Mouse (Mus musculus): ENCODE data around the gene Faah.

Gene Faah

GRCm38 (mm10) chr4:116000671-116001070 is 17.1 kb downstream of the Faah start:
- no peak for ATAC-seq (ENCODE audit: low TSS enrichment)

GRCm38 (mm10) chr4:115996729-115997128 is 21.0 kb downstream of the Faah start:
- no peak for ATAC-seq (ENCODE audit: low TSS enrichment)

DNA sequence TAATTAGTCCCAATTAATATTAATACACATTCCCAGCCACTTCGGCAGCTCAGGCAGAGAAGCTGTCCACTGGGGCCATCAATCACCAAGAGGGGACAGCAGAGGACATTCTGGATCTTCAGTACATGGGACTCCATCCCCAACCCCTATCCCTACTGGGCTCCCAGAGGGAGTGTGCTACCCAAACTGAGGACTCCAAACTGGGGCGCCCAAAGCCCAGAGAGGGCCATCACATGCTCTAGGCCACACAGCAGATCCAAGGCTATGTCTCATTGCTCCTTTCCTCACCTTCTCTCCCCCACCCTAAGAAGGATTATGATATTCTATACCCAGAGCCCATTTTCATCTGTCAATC is 22.4 kb downstream of the Faah start:
- ATAC-seq (ENCODE audit: low TSS enrichment), result no peak

DNA sequence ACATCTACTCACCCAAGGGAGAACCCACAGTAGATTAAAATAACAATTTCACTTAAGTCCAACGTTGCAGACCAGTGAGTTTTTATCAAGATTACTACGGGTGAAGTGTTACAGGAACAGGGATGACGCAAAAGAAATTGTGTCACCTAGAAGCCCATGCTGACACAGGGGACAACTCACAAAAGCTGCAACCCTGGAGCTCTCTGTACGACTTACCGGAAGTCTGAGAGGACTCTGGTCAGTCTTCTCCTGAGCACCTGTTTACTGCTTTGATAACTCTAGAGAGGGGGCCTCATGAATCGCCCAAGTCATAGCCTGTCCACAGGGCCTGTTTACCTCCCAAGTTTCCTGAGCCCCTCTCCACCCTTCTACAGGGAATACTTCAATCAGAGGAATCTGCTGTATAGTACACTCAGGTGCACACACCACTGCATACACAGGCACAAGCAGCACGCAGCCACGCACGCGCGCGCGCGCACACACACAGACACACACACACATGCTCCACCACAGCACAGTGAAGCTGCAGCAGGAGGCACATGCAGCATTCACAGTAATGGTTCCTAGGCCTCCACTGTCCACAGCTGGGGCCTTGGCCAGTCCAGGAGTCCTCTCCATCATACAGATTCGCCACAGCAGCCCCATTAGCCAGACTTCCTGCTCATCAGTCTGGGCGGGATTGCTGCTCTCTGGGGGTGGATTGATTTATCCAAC is 22.9 kb downstream of the Faah start:
- ATAC-seq (ENCODE audit: low TSS enrichment), result no peak

- ATAC-seq (ENCODE audit: low TSS enrichment), result no peak
Measured at GRCm38 (mm10) chr4:115989382-115989781, 28.3 kb downstream of the Faah start.

DNA sequence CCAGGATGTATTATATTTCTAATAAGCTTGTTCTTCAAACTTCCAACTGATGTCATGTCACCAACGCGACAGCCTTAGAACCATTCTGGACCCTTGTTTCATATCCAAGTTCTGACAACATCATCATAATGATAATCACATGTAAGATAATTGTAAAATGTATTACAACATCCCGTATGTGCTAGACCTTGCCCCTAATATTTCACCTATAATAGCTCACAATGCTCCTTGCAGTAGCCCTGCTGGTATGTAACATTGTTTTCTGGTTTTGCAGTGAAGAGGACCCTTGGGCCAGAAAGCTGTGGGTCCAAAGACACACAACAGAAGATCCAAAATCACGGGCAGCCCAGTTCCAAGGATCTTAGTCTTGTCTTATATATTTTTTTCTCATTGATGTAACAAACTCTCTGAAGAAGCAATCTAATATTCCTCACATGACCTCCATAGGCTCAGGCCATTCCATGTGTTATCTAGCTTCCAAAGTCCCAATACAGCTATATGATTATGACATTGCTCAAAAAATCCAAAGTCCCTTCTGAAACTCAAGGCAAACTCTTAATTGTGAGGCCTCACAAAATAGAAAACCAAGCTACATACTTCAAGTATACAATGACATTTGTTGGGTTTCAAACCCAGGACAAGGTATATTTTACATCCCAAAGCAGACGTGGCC is 29.7 kb downstream of the Faah start:
- ATAC-seq (ENCODE audit: low TSS enrichment), result no peak

DNA sequence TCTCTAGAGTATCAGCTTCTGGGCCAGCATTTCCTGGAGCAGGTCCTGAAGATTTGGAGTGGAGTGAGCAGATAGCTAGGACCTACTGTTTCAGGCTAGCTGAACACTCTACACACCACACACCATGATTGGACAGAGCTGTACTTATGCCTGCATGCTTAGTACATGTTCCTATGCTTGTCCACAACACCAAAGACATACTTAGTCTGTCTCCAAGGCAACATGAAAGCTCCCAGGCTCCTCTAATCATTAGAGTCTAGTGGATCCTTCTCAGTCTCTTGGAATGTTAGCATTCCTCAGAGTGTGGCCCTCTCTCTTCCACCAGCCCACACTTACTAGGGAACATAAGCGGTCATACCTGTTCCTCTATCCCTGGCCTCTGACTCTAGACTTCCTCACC is 30.3 kb downstream of the Faah start:
- ATAC-seq (ENCODE audit: low TSS enrichment), result no peak

- ATAC-seq (ENCODE audit: low TSS enrichment), result no peak
Measured at GRCm38 (mm10) chr4:115984967-115985366, 32.8 kb downstream of the Faah start.

- peak; percentile 79 for ATAC-seq (ENCODE audit: low TSS enrichment)
Measured at GRCm38 (mm10) chr4:115984111-115984510, 33.6 kb downstream of the Faah start.

DNA sequence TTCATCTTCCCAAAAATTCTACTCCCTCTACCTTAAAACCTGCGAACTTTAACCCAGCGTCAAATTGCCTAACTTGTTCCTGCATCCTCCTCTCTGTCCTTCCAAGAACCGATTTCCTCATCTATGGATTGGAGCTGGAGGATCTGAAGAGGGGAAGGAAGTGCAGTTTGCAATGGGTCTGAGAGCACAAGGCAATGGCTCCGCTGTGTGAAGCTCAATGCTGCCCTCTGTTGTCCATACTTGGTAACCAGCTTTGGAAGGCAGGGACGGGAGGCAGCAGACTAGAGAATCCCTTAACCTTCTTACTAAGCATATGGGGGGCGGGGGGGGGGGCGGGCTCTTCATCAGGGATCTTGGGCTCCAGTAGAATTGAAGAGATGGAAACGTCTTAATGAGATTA is 37.0 kb downstream of the Faah start:
- peak; percentile 74 for ATAC-seq (ENCODE audit: low TSS enrichment)

- ATAC-seq (ENCODE audit: low TSS enrichment), result peak; percentile 17; the same call in 1 of the 2 replicates
Measured at GRCm38 (mm10) chr4:115979437-115979836, 38.3 kb downstream of the Faah start.

DNA sequence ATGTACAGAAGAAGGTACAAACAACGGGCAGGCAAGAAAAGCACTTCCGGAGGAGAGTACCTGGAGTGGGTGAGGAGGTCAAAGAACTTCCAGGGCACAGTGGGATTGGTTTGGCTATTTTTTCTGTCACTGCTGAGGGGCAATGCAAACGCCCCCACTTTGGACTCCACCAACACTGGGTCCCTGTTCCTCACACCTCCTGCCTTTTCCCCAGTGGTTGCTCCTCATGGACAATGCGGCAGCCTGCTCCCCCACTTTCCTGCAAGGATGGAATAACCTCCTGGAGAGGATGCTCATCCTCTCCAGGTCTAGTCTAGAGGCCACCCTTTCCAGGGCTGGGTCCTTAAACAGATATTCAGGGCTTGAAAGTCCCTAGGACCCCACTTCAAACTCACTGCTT is 38.8 kb downstream of the Faah start:
- no peak for ATAC-seq (ENCODE audit: low TSS enrichment)

GRCm38 (mm10) chr4:115972543-115972942 is 45.2 kb downstream of the Faah start:
- ATAC-seq (ENCODE audit: low TSS enrichment), result no peak

DNA sequence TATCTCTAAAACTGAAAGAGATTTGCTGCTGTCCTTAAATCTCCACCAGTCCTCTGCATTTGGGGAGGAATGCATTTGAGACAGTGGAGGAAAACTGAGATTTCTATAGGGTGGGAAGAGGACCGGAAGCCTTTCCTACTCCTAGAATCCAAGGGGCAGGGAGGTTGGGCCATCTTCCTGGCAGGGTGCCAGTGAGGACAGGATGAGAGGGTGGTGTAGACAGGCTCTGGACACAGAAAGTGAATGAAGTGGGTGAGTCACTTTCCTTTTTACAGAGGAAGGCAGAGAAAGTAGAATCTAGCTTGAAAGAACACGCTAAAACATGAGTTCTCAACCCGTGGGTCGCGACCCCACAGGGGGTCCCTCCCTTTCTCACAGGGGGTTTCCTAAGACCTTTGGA is 53.3 kb downstream of the Faah start:
- no peak for ATAC-seq (ENCODE audit: low TSS enrichment)

DNA sequence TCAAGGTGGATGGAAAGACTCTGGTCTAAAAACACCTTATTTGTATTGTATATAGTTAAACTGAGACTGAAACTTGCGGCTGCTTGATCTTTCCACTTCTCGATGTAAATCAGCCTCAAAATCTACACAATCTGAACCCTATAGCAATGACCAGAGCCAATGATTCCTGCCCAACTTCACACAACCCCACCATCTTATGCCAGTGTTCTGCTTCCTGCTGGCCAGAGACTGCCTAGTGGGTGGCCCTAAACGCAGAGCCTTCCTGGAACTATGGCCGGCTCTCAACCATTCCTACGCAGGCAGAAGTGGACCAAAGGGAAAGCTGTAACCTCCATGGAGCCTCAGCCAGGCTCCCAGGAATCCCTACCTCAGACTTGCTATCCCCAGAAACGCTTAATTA is 54.0 kb downstream of the Faah start:
- no peak for ATAC-seq (ENCODE audit: low TSS enrichment)

GRCm38 (mm10) chr4:115962671-115963412 is 54.9 kb downstream of the Faah start:
- peak; percentile 73 for ATAC-seq (ENCODE audit: low TSS enrichment)

DNA sequence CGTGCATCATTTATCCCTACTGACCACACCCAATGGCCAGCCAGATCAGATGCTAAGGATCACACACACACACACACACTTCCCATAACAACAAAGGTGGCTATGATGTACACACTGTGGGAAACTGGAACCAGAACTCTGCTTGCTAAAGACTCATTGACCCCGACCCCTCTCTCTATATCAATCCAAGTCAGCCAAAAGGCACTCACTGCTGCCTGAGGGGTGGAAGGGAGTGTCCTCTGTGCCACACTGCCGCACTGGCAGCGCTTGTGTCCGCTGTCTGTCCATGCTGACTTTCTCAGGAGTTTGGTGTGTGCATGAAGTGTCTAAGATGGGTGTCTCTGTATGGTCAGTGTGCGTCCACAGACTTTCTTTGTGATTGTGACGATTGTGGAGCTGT is 55.7 kb downstream of the Faah start:
- no peak for ATAC-seq (ENCODE audit: low TSS enrichment)

DNA sequence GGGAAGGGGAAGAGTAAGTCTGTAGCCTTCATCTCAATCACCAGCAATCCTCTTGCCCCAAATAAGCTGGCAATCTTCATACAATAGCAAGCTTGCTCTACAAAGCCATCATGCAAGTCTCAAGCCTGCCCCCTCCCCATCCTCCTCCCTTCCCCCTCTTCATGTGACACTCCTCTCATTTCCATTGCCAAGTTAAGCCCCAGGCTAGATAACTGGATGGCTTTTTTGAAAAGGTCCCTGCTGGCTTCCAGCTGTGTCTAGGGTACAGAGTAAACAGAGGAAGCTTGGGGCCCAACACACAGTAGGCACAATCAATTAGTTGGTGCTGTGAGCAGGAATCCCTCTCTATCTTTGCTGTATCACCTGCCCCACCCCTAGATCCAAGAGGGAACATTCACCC is 58.2 kb downstream of the Faah start:
- no peak for ATAC-seq (ENCODE audit: low TSS enrichment)

DNA sequence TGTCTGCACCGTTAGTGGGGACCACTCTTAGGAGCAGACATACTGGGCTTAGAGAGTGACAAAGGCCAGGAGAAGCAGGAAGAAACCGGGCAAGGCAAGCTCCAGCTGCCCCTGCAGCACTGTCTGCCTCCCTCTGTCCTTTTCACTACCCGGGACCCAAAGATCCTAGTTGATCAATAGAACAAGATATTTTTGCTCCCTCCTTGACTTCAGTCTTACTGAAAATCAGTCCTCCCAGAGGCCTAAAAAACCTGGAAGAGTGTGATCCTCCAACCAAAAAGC is 62.3 kb downstream of the Faah start:
- no peak for ATAC-seq (ENCODE audit: low TSS enrichment)

GRCm38 (mm10) chr4:115954656-115955493 is 62.9 kb downstream of the Faah start:
- no peak for ATAC-seq (ENCODE audit: low TSS enrichment)

DNA sequence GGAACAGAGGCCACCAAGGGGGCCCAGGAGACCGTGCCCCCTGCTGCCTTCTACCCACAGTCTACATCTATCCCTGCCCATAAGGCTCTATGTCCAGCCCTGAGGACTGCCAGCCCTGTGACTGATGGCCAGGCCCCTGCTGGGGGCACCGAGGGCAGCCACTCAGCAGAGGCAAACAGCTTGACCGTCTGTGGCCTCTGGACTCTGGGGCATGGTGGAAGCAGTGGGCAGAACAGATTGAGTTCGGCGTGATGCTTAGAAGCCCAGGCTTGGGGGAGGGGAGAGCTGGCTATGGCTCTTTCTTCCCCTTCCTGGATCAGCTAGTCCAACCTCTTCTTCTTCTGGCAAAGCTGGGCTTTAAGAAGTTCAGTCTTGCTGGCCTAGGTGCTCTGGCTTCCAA is 64.2 kb downstream of the Faah start:
- ATAC-seq (ENCODE audit: low TSS enrichment), result no peak

GRCm38 (mm10) chr4:115952758-115953157 is 65.0 kb downstream of the Faah start:
- ATAC-seq (ENCODE audit: low TSS enrichment), result peak; percentile 77
